9 mouse cellular contexts compared by ENCODE assay signal in genomic region chr9:27298411-27299285, GRCm38 (mm10). TPM values are rescaled to one million over a fixed set of nuclear protein-coding genes. Genes with fewer than 3 reads are reported as not detected.
DNase-seq lines count a peak whose midpoint lies in the region; ATAC-seq and TF ChIP-seq lines count a peak whose summit lies in the region.
"Had no signal": no experiment of that assay in that cellular context is flagged by ENCODE, and none has a peak within 500 bp of the region (broad histone marks: within the 10 kb centered on the region; RNA-seq: fewer than 3 reads in every experiment).

TSS of gene Igsf9b (plus strand) at chr9:27299204.

- TF ChIP-seq CTCF in lung, adult 2 months (IDR thresholded peaks at IDR 0.05; ENCODE audit: insufficient read depth, low read length) = no peak

- peaks cover 10% of the 10 kb centered on the region; the same call in 1 of the 2 replicates for H3K4me1 ChIP-seq in hindbrain, embryonic 11.5 days (replicated peaks; ENCODE audit: control insufficient read depth, insufficient read depth, low read length)
- H3K4me1 ChIP-seq in lung, adult 2 months (ENCODE audit: control insufficient read depth, insufficient read depth, low read length) = no peaks in the 10 kb centered on the region

- peak within 1 kb of the TSS; percentile 63 for H3K27ac ChIP-seq in hindbrain, embryonic 11.5 days (ENCODE audit: low read depth, low read length)
- H3K27ac ChIP-seq: macrophage had no signal

- H3K36me3 ChIP-seq in hindbrain, embryonic 11.5 days (ENCODE audit: control insufficient read depth, insufficient read depth, low read length) = no peaks in the 10 kb centered on the region

- H3K9me3 ChIP-seq in hindbrain, embryonic 11.5 days (ENCODE audit: control insufficient read depth, low read length) = no peaks in the 10 kb centered on the region

- peak; percentile 98 for DNase-seq in ZHBTc4 (ENCODE audit: low read depth, low spot score)
- DNase-seq in cerebellum, postnatal 25 days = peak; percentile 98
- DNase-seq in frontal cortex, postnatal 25 days (ENCODE audit: low spot score in 2 of 2) = peak; percentile 94
- peak; percentile 90 for DNase-seq in hindbrain, embryonic 11.5 days (ENCODE audit: low spot score)
- DNase-seq in layer of hippocampus, adult 8-10 months (ENCODE audit: low spot score in 2 of 2) = peak; percentile 96 to 98
- peak; percentile 80 for DNase-seq in lung, adult 2 months
- peak; percentile 84 for DNase-seq in ovary, postnatal 14 days (ENCODE audit: low spot score)
- DNase-seq in urinary bladder, adult 2 months (ENCODE audit: low spot score) = peak; percentile 78

- under 1% methylated on average over 40 of the region's 40 CpGs for WGBS in hindbrain, embryonic 11.5 days
- WGBS in lung, adult 2 months = under 1% methylated on average over 40 of the region's 40 CpGs

- peak within 1 kb of the TSS; percentile 98 for H3K4me2 ChIP-seq in hindbrain, embryonic 11.5 days (replicated peaks; ENCODE audit: low read depth, low read length)

- H3K27me3 ChIP-seq in hindbrain, embryonic 11.5 days (ENCODE audit: control insufficient read depth, insufficient read depth, low read length) = peaks cover 4% of the 10 kb centered on the region; the same call in 1 of the 2 replicates

- peak; percentile 99 for ATAC-seq in hindbrain, embryonic 11.5 days (ENCODE audit: low FRiP score)

- H3K4me3 ChIP-seq in hindbrain, embryonic 11.5 days (ENCODE audit: low read depth, low read length) = peak within 1 kb of the TSS; percentile 71
- peak within 1 kb of the TSS; percentile 52 for H3K4me3 ChIP-seq in lung, adult 2 months (replicated peaks; ENCODE audit: extremely low read depth, low read depth, low read length)

- peak within 1 kb of the TSS; percentile 68 for H3K9ac ChIP-seq in hindbrain, embryonic 11.5 days (ENCODE audit: low read depth, low read length)

- 0 out of 2 replicates have a peak, but pooled peaks have one; percentile 7 for TF ChIP-seq POLR2A in lung, adult 2 months (IDR thresholded peaks at IDR 0.05; ENCODE audit: borderline replicate concordance, extremely low read depth, low read depth, low read length)

RNA-seq across cellular contexts. Expression of gene Igsf9b, which starts in this region (rescaled TPM):
- 5.7 and 6.6 TPM in 2 replicates for polyA plus RNA-seq in hindbrain, embryonic 11.5 days (2014; fragmentation: Nextera tagmentation; extraction: Ambion mirVana)
- 10 to 100 TPM; 23.7 to 33.5 (median 27.2) TPM for total RNA-seq in layer of hippocampus, adult 8-10 months (2022)
- polyA plus RNA-seq in lung, adult 2 months (2012; rRNA removed) = 1.4 and 1.6 TPM in 2 replicates
- 6.3 and 7.7 TPM in 2 replicates for polyA plus RNA-seq in urinary bladder, adult 2 months (2012; rRNA removed)
- polyA plus RNA-seq: macrophage had no signal

Comparison
In these comparisons a context has a peak if more than half of its experiments do, and no peak if none do; other contexts are left out.
1. Peak in every context shown above with its lines: DNase-seq, ATAC-seq, H3K4me3 ChIP-seq and H3K27ac ChIP-seq.